Mouse (Mus musculus) hindbrain, postnatal 0 days (tissue): Measurements from ENCODE around the gene E130308A19Rik. TPM values are rescaled to one million over a fixed set of nuclear protein-coding genes. Genes with fewer than 3 reads are reported as not detected.

ENCODE experiments used
- ATAC-seq: fragments of 200-750 bp; cut with Nextera tagmentation; 2 replicates; pipeline ENCODE4 v1.8.0; 2017; ENCODE audit warnings: mild to moderate bottlenecking, moderate TSS enrichment, moderate library complexity
- DNase-seq: peaks from one replicate; pipeline ENCODE4 v3.0.0-alpha.2; 2015; ENCODE audit warnings: low spot score
- H3K27ac ChIP-seq: fragments of 300-500 bp; sonication (generic); 2 replicates; pipeline ENCODE4 v1.5.1; 2014; ENCODE audit warnings: mild to moderate bottlenecking
- H3K27me3 ChIP-seq: fragments of 300-500 bp; sonication (generic); 2 replicates; pipeline ENCODE4 v1.6.1; 2014; ENCODE audit warnings: low read length, mixed read lengths; ENCODE audit not compliant: insufficient read depth
- H3K36me3 ChIP-seq: fragments of 300-500 bp; sonication (generic); 2 replicates; pipeline ENCODE4 v1.6.1; 2014; ENCODE audit warnings: low read length, mixed read lengths; ENCODE audit not compliant: insufficient read depth
- H3K4me1 ChIP-seq: fragments of 300-500 bp; sonication (generic); 2 replicates; pipeline ENCODE4 v1.6.1; 2014; ENCODE audit warnings: antibody characterized with exemption, low read length, mixed read lengths; ENCODE audit not compliant: insufficient read depth
- H3K4me2 ChIP-seq: fragments of 300-500 bp; sonication (generic); 2 replicates; pipeline ENCODE4 v1.6.1; 2014; ENCODE audit warnings: low read depth, mild to moderate bottlenecking, low read length, moderate library complexity, mixed read lengths
- H3K4me3 ChIP-seq: fragments of 300-500 bp; sonication (generic); 2 replicates; pipeline ENCODE4 v1.5.1; 2014; ENCODE audit warnings: low read length
- H3K9ac ChIP-seq: fragments of 300-500 bp; sonication (generic); replicated peaks from 2 replicates; pipeline ENCODE4 v1.6.1; 2014; ENCODE audit warnings: mild to moderate bottlenecking, low read length, moderate library complexity, mixed read lengths
- H3K9me3 ChIP-seq: fragments of 300-500 bp; sonication (generic); 2 replicates; pipeline ENCODE4 v1.6.1; 2016; ENCODE audit warnings: low read length, mixed read lengths
- CTCF ChIP-seq: IDR thresholded peaks from 2 replicates; pipeline ENCODE4 v1.5.1; 2016; ENCODE audit warnings: antibody characterized with exemption, control low read depth, low read depth
- WGBS: fragments of 180-500 bp; shearing (Covaris S2); extraction: QIAGEN DNeasy Blood & Tissue Kit; methylation state at CpG from one replicate; pipeline ENCODE4 v1.1.7; 2014; 5-methylcytosine and 5-hydroxymethylcytosine counted together
- polyA plus RNA-seq: library from polyadenylated mRNA; unstranded; fragments of >200 nt; fragmentation: Nextera tagmentation; extraction: Ambion mirVana; gene quantifications from 2 replicates; pipeline ENCODE4 v1.2.1, GENCODE M21; 2015
- total RNA-seq: library from RNA; depleted of rRNA; stranded (reverse); fragments of >200 nt; gene quantifications from 2 replicates; pipeline ENCODE4 v1.2.3, GENCODE M21; 2014

Gene E130308A19Rik
- total and polyA plus RNA-seq, 2 experiments from 2014 or later, result 33.8 to 41.9 TPM

GRCm38 (mm10) chr4:59712451-59712850, 86.4 kb downstream of the E130308A19Rik start:
- WGBS, result 47% methylated on average over 6 of the region's 6 CpGs
- no peak for ATAC-seq
- TF ChIP-seq CTCF, result no peak
- no peak overlapping the region for H3K27ac ChIP-seq
- peaks cover 6% of the 10 kb centered on the region; the same call in 1 of the 2 replicates for H3K4me1 ChIP-seq
- no peak overlapping the region for H3K9ac ChIP-seq
- H3K36me3 ChIP-seq, result no peaks in the 10 kb centered on the region
- no peak for DNase-seq
- no peaks in the 10 kb centered on the region for H3K9me3 ChIP-seq
- H3K4me3 ChIP-seq, result no peak overlapping the region
- no peaks in the 10 kb centered on the region for H3K27me3 ChIP-seq
- no peak overlapping the region for H3K4me2 ChIP-seq

- H3K4me1 ChIP-seq, result peaks cover 6% of the 10 kb centered on the region; the same call in 1 of the 2 replicates
- no peak overlapping the region for H3K4me3 ChIP-seq
- H3K9me3 ChIP-seq, result no peaks in the 10 kb centered on the region
- H3K36me3 ChIP-seq, result no peaks in the 10 kb centered on the region
- 34% methylated on average over 2 of the region's 2 CpGs for WGBS
- H3K4me2 ChIP-seq, result no peak overlapping the region
- no peak overlapping the region for H3K9ac ChIP-seq
- no peaks in the 10 kb centered on the region for H3K27me3 ChIP-seq
- TF ChIP-seq CTCF, result no peak
- ATAC-seq, result no peak
- DNase-seq, result no peak
- no peak overlapping the region for H3K27ac ChIP-seq
Measured at GRCm38 (mm10) chr4:59712955-59713354, 86.9 kb downstream of the E130308A19Rik start.

- H3K27me3 ChIP-seq, result no peaks in the 10 kb centered on the region
- TF ChIP-seq CTCF, result no peak
- no peak overlapping the region for H3K9ac ChIP-seq
- WGBS, result 87% methylated on average over 6 of the region's 6 CpGs
- H3K4me3 ChIP-seq, result no peak overlapping the region
- ATAC-seq (no peak), DNase-seq (no peak)
- H3K4me1 ChIP-seq, result peaks cover 6% of the 10 kb centered on the region; the same call in 1 of the 2 replicates
- H3K4me2 ChIP-seq, result no peak overlapping the region
- H3K27ac ChIP-seq, result no peak overlapping the region
- H3K9me3 ChIP-seq, result no peaks in the 10 kb centered on the region
- no peaks in the 10 kb centered on the region for H3K36me3 ChIP-seq
Measured at GRCm38 (mm10) chr4:59714472-59714871, 88.5 kb downstream of the E130308A19Rik start.

GRCm38 (mm10) chr4:59714926-59715325, 88.9 kb downstream of the E130308A19Rik start:
- 50% methylated on average over 7 of the region's 7 CpGs for WGBS
- no peak overlapping the region for H3K4me3 ChIP-seq
- ATAC-seq (no peak), DNase-seq (no peak)
- peaks cover 6% of the 10 kb centered on the region; the same call in 1 of the 2 replicates for H3K4me1 ChIP-seq
- H3K9ac ChIP-seq, result no peak overlapping the region
- no peaks in the 10 kb centered on the region for H3K27me3 ChIP-seq
- no peak overlapping the region for H3K27ac ChIP-seq
- no peaks in the 10 kb centered on the region for H3K36me3 ChIP-seq
- no peak for TF ChIP-seq CTCF
- no peak overlapping the region for H3K4me2 ChIP-seq
- H3K9me3 ChIP-seq, result no peaks in the 10 kb centered on the region

- ATAC-seq, result no peak
- no peak overlapping the region for H3K27ac ChIP-seq
- DNase-seq, result no peak
- peaks cover 6% of the 10 kb centered on the region; the same call in 1 of the 2 replicates for H3K4me1 ChIP-seq
- H3K9me3 ChIP-seq, result no peaks in the 10 kb centered on the region
- H3K27me3 ChIP-seq, result no peaks in the 10 kb centered on the region
- H3K36me3 ChIP-seq, result no peaks in the 10 kb centered on the region
- no peak overlapping the region for H3K4me2 ChIP-seq
- TF ChIP-seq CTCF, result no peak
- WGBS, result 77% methylated on average over 3 of the region's 3 CpGs
- no peak overlapping the region for H3K9ac ChIP-seq
- H3K4me3 ChIP-seq, result no peak overlapping the region
Measured at GRCm38 (mm10) chr4:59715531-59715930, 89.5 kb downstream of the E130308A19Rik start.

- H3K27me3 ChIP-seq, result no peaks in the 10 kb centered on the region
- H3K9me3 ChIP-seq, result no peaks in the 10 kb centered on the region
- H3K9ac ChIP-seq, result no peak overlapping the region
- H3K4me3 ChIP-seq, result no peak overlapping the region
- ATAC-seq (no peak), DNase-seq (no peak)
- TF ChIP-seq CTCF, result no peak
- H3K27ac ChIP-seq, result no peak overlapping the region
- H3K4me1 ChIP-seq, result peaks cover 6% of the 10 kb centered on the region; the same call in 1 of the 2 replicates
- no peak overlapping the region for H3K4me2 ChIP-seq
- WGBS, result 80% methylated on average over 4 of the region's 4 CpGs
- no peaks in the 10 kb centered on the region for H3K36me3 ChIP-seq
Measured at GRCm38 (mm10) chr4:59717349-59717748, 91.3 kb downstream of the E130308A19Rik start.

GRCm38 (mm10) chr4:59718542-59718941, 92.5 kb downstream of the E130308A19Rik start:
- no peak overlapping the region for H3K9ac ChIP-seq
- 85% methylated on average over 8 of the region's 8 CpGs for WGBS
- DNase-seq (no peak), ATAC-seq (no peak)
- peaks cover 4% of the 10 kb centered on the region; the same call in 1 of the 2 replicates for H3K4me1 ChIP-seq
- H3K4me3 ChIP-seq, result no peak overlapping the region
- no peak for TF ChIP-seq CTCF
- H3K36me3 ChIP-seq, result no peaks in the 10 kb centered on the region
- H3K9me3 ChIP-seq, result no peaks in the 10 kb centered on the region
- H3K4me2 ChIP-seq, result no peak overlapping the region
- H3K27me3 ChIP-seq, result no peaks in the 10 kb centered on the region
- H3K27ac ChIP-seq, result no peak overlapping the region
